Mouse (Mus musculus): Measurements from ENCODE around the gene Tmtc4.

The Tmtc4 gene

GRCm38 (mm10) chr14:122872612-122873011 is 111.2 kb downstream of the Tmtc4 start:
- DNase-seq (ENCODE audit: low spot score in 2 of 2), result no peak

DNA sequence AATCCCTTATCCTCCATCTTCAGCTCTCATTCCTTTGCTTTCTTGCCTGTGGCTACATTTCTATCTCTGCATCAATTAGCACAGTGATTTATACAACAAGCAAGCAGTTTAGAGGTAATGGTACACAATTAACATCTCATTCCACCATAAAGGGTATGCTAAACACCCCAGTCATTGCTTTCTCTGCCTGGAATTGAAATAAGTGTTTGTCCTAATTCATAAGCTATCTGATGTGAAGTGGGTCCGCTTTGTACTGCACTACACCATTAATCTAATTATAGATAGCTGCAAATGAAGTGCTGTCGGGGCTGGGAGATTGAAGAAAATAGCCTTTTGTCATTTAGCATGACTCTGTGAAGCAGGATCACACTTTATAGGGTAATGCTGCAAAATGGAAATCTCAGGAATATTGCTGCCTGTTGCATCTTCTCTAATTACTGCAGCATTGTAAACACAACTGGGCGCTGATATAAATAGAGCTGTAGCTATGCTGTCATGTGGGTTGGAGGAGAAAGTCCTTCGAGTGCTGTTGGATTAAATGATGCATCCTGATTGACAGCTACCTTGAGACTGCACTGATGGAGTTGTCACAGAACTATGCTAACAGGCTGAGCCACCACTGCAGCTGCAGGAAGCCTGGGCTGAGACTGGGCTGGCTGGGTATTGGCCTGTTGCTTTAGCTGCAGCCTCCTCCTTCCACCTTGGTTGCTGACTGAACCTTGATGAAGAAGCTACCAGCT is 111.8 kb downstream of the Tmtc4 start:
- DNase-seq (ENCODE audit: low spot score in 2 of 2), result no peak

DNA sequence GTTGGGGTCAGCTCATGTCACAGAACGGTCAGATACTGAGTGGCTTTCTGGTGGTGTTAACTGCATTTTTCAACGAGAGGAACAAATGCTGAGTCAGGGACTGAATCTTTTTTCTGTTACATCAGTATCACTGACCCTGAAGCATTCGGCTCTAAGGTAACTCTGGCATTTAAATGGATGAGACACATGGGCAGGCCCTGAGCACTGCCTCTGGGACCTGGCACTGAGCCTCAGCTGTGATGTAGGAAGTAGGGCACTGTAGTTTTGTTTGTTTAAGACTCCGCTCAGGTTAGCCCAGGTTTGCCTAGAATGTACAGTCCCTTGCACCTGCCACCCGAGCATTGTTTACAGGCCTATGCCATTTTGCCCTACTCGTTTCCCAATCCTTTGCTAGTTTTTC is 114.0 kb downstream of the Tmtc4 start:
- DNase-seq (ENCODE audit: low spot score in 2 of 2), result no peak

Data from frontal cortex, postnatal 36 days (tissue).